Mouse (Mus musculus) frontal cortex, adult (tissue): Measurements from ENCODE around the gene Sytl5.

Experiments
- ATAC-seq: cut with Nextera tagmentation; 2 replicates; pipeline ENCODE4 v1.9.2; 2017; ENCODE audit warnings: mild to moderate bottlenecking, moderate library complexity, mixed read lengths; ENCODE audit not compliant: low TSS enrichment

Sytl5 gene

GRCm38 (mm10) chrX:9885322-9885721, at the start of gene Sytl5:
Sytl5 (plus strand) TSS chrX:9885622.
- no peak for ATAC-seq

GRCm38 (mm10) chrX:9846628-9847027, 38.8 kb upstream of the Sytl5 start, which contains the start of gene Hypm:
Hypm (plus strand) TSS chrX:9846928.
- ATAC-seq, result no peak

DNA sequence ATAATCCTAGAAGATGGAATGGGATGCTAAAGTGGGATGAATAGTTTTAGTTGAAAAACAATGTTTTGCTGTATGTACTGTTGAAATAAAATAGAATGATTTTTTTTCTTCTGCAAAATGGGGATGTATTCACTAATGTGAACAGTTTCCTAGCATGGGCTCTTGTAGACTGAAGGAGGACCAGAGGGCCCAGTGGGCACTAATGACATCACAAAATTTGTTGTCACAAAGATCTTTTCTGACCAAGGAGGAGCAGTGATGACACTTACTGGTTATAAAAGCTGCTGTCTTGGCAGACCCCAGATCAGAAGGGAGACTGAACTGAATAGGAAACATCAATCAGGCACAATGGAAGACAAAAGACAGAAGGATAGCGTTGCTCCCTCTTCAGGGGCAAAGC, 36.0 kb upstream of the Sytl5 start, which contains the start of gene H2al3:
Gene H2al3 (plus strand): TSS at position 301 of the 400 bp plus-strand sequence.
- ATAC-seq, result no peak

- no peak for ATAC-seq
These were observed 23.6 kb upstream of the Sytl5 start for GRCm38 (mm10) chrX:9861859-9862258.

DNA sequence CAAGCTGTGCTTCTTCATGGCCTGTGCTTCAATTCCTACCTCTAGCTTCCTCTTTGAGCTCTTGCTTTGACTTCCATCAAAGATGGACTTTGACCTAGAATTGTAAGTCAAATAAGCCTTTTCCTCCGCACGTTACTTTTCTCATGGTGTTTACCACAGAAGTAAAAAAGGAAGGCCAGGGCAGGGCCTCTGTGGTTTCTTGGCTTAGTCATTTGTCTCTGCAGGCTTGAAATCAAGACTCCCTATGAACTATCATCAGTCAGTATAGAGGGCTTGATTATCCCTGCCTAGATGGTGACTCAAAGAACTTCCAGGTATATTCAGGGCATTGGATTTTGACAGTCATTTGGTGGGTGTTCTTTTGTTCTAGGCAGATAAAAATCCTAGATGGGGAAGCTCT, 9.9 kb upstream of the Sytl5 start:
- ATAC-seq, result no peak

DNA sequence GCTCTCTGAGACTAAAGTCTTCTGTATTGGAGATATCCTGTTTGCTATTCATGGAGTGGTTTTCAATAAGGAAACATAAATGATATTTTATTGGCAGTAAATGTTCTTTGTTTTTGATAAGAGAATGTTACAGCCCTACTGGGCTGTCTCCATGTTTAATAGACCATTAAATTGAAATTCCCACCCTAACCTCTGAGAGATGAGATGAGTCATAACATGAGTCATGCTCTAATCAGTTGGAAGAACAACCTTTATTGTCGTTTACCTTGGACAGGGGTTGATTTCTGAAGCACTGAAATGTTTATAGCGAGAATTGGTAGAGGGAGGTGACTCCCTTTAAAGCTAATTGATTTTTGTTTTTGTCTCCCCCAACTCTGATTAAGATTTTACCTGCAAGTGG, 24.1 kb downstream of the Sytl5 start:
- no peak for ATAC-seq

GRCm38 (mm10) chrX:9933839-9934238, 48.4 kb downstream of the Sytl5 start:
- no peak for ATAC-seq

GRCm38 (mm10) chrX:9984094-9984669, 98.8 kb downstream of the Sytl5 start:
- no peak for ATAC-seq

DNA sequence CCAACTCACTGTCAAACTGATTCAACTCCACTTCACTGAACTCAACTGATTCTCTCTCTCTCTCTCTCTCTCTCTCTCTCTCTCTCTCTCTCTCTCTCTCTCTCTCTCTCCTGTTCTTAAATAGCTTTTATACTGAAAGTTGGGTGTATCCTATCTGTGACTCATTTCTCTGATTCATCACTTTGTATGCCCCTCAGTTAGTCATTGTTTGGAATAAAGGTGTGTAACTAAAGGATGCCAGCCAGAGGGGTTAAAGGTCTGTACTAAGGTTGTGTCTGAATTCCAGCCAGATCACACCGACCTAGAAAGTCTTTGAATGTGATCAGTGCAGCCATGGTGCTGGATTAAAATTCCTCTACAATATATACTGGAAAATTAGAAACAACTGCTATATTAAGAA, 115.3 kb downstream of the Sytl5 start:
- ATAC-seq, result no peak

- ATAC-seq, result no peak
These were observed 120.5 kb downstream of the Sytl5 start for GRCm38 (mm10) chrX:10005946-10006345.

- no peak for ATAC-seq
These were observed 122.4 kb downstream of the Sytl5 start for GRCm38 (mm10) chrX:10007675-10008270.

- no peak for ATAC-seq
These were observed 124.8 kb downstream of the Sytl5 start for GRCm38 (mm10) chrX:10010202-10010601.

DNA sequence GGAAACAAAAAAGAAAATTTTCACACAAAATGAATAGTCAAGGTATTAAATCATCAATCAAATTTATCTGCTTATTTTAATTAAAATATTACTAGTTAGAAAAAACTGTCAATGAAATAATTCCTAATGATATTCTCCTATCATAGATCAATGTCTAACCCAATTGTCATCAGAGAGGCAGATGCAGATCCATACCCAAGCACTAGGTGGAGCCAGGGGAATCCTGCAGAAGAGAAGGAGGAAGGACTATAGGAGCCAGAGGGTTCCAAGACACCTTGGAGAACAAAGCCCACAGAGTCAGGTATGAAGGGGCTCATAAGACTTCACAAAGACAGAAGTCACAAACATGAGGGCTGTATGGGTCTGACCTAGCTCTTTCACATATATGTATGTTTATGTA, 149.2 kb downstream of the Sytl5 start:
- ATAC-seq, result no peak
